Mouse (Mus musculus) liver, embryonic 13.5 days (tissue): ENCODE results near the gene Cd7. TPM values are rescaled to one million over a fixed set of nuclear protein-coding genes. Genes with fewer than 3 reads are reported as not detected.
"Not testable (repeated sequence)": the region's sequence is repeated elsewhere in the genome, so short reads cannot be mapped to it uniquely, and the experiment has no call there.

Experiments used
- ATAC-seq: fragments of 200-750 bp; cut with Nextera tagmentation; 2 replicates; pipeline ENCODE4 v1.8.0; 2017; ENCODE audit warnings: low read depth, mild to moderate bottlenecking, moderate number of reproducible peaks, moderate library complexity
- DNase-seq: peaks from one replicate; pipeline ENCODE4 v3.0.0; 2022
- H3K27ac ChIP-seq: fragments of 300-500 bp; sonication (generic); 2 replicates; pipeline ENCODE4 v1.5.1; 2015; ENCODE audit warnings: moderate library complexity, mild to moderate bottlenecking, inconsistent platforms
- H3K27me3 ChIP-seq: fragments of 300-500 bp; sonication (generic); 2 replicates; pipeline ENCODE4 v1.6.1; 2015; ENCODE audit warnings: mild to moderate bottlenecking, inconsistent platforms
- H3K36me3 ChIP-seq: fragments of 300-500 bp; sonication (generic); 2 replicates; pipeline ENCODE4 v1.6.1; 2015; ENCODE audit warnings: mild to moderate bottlenecking, inconsistent platforms
- H3K4me1 ChIP-seq: fragments of 300-500 bp; sonication (generic); replicated peaks from 2 replicates; pipeline ENCODE4 v1.6.1; 2015; ENCODE audit warnings: inconsistent platforms
- H3K4me2 ChIP-seq: fragments of 300-500 bp; sonication (generic); 2 replicates; pipeline ENCODE4 v1.6.1; 2015; ENCODE audit warnings: inconsistent platforms, mild to moderate bottlenecking, moderate library complexity
- H3K4me3 ChIP-seq: fragments of 300-500 bp; sonication (generic); replicated peaks from 2 replicates; pipeline ENCODE4 v1.5.1; 2015; ENCODE audit warnings: mild to moderate bottlenecking, inconsistent platforms
- H3K9ac ChIP-seq: fragments of 300-500 bp; sonication (generic); 2 replicates; pipeline ENCODE4 v1.6.1; 2015; ENCODE audit warnings: mild to moderate bottlenecking, inconsistent platforms
- H3K9me3 ChIP-seq: fragments of 300-500 bp; sonication (generic); replicated peaks from 2 replicates; pipeline ENCODE4 v1.6.1; 2016; ENCODE audit warnings: inconsistent platforms
- WGBS: fragments of 180-500 bp; shearing (Covaris S2); methylation state at CpG from one replicate; pipeline ENCODE4 v1.1.7; 2015; ENCODE audit not compliant: insufficient replicate concordance; 5-methylcytosine and 5-hydroxymethylcytosine counted together
- polyA plus RNA-seq: library from polyadenylated mRNA; unstranded; fragments of >200 nt; fragmentation: Nextera tagmentation; extraction: Ambion mirVana; gene quantifications from 2 replicates; pipeline ENCODE4 v1.2.1, GENCODE M21; 2015

Gene Cd7
- polyA plus RNA-seq, 1 experiment from 2014 or later, result 0.39 TPM

DNA sequence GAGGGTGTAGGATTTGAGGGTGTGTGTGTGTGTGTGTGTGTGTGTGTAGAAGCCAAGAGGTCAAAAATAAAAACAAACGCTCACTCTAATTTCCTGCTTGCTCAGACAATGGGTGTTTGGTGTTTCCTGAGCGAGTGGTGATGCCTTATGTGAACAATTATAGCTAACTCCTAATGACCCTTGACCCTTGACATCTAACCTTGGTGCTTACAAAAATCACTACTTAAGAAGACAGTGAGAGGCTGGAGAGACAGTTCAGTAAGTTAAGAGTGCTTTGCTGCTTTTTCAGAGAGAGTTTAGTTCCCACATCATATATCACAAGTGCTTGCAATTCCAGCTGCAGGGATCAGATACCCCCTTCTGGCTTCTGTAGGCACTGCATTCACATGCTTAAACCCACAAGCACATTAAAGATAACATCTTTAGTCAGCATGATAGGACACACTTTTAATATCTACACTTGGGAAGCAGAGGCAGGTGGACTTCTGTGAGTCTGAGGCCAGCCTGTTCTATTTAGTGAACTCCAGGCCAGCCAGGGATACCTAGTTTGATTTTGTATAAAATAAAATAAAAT lies 8.7 kb upstream of the Cd7 start:
- ATAC-seq, result no peak
- no peaks in the 10 kb centered on the region for H3K27me3 ChIP-seq
- no peaks in the 10 kb centered on the region for H3K9me3 ChIP-seq
- WGBS, result 35% methylated on average over 2 of the region's 2 CpGs
- DNase-seq, result no peak
- H3K9ac ChIP-seq, result no peak overlapping the region
- H3K36me3 ChIP-seq, result no peaks in the 10 kb centered on the region
- no peak overlapping the region for H3K27ac ChIP-seq
- no peak overlapping the region for H3K4me3 ChIP-seq
- H3K4me2 ChIP-seq, result no peak overlapping the region
- no peaks in the 10 kb centered on the region for H3K4me1 ChIP-seq

DNA sequence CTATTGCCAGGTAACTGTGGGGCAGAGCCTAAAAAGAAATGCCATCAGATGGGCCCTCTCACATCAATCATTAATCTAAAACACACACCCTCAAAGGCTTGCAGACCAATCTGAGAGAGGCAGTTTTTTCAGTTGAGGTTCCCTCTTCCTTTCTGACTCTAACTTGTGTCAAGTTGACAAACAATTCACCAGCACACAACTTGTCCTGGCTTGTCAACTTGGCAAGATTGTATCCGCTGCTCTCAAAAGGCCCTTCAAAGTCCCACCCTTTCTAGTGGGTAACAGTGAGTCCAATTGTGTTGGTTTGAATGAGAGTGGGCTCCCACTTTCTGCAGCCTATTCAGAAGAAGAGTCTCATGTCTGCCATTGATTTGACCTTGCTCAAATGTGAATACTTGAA lies 6.1 kb upstream of the Cd7 start:
- Histone ChIP-seq H3K9me3 (no peaks in the 10 kb centered on the region), H3K27me3 (no peaks in the 10 kb centered on the region), H3K36me3 (no peaks in the 10 kb centered on the region), H3K4me1 (no peaks in the 10 kb centered on the region), H3K4me2 (no peak overlapping the region), H3K9ac (no peak overlapping the region), H3K4me3 (no peak overlapping the region), H3K27ac (no peak overlapping the region)
- ATAC-seq (no peak), DNase-seq (no peak)
- WGBS, result 58% methylated on average over 1 of the region's 1 CpGs

DNA sequence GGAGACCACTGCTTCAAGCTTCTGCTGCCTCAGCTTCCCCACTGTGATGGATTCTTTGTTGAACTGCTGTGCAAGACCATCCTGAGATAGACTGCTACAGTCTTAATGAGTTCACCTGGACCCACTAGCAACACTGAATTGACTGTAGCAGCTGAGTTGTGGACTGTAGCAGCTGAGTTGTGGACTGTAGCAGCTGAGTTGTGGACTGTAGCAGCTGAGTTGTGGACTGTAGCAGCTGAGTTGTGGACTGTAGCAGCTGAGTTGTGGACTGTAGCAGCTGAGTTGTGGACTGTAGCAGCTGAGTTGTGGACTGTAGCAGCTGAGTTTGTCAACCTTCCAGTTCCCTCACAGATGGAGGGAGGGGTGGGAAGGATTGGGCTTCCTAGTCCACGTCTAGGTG lies 3.8 kb upstream of the Cd7 start:
- not testable (repeated sequence) for ATAC-seq, H3K27me3 ChIP-seq, H3K9ac ChIP-seq, H3K36me3 ChIP-seq, H3K9me3 ChIP-seq, DNase-seq, H3K27ac ChIP-seq, H3K4me3 ChIP-seq, H3K4me2 ChIP-seq, H3K4me1 ChIP-seq
- WGBS, result 40% methylated on average over 1 of the region's 1 CpGs

DNA sequence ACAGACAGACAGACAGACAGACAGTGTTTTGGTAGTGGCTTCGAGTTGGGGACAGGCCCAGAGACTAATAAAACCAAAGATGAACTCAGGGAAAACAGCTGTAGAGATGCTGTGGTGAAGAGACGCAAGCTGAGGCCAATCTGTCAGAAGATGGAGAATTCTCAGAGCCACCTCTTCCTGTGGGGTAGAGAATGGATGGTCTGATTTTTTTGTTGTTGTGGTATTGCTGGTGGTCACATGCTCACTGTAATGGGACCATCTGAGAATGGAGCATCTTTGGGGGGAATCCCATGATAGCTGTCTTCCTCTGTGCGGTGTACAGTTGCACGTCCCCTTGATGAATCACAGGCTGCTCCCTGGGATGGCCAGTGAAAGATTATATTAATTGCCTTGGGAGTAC lies 3.3 kb upstream of the Cd7 start:
- no peak for DNase-seq
- ATAC-seq, result no peak
- no peaks in the 10 kb centered on the region for H3K4me1 ChIP-seq
- no peak overlapping the region for H3K4me3 ChIP-seq
- H3K4me2 ChIP-seq, result no peak overlapping the region
- peaks cover 4% of the 10 kb centered on the region; the same call in 1 of the 2 replicates for H3K27me3 ChIP-seq
- no peak overlapping the region for H3K9ac ChIP-seq
- no peak overlapping the region for H3K27ac ChIP-seq
- WGBS, result 63% methylated on average over 4 of the region's 4 CpGs
- no peaks in the 10 kb centered on the region for H3K36me3 ChIP-seq
- H3K9me3 ChIP-seq, result no peaks in the 10 kb centered on the region

DNA sequence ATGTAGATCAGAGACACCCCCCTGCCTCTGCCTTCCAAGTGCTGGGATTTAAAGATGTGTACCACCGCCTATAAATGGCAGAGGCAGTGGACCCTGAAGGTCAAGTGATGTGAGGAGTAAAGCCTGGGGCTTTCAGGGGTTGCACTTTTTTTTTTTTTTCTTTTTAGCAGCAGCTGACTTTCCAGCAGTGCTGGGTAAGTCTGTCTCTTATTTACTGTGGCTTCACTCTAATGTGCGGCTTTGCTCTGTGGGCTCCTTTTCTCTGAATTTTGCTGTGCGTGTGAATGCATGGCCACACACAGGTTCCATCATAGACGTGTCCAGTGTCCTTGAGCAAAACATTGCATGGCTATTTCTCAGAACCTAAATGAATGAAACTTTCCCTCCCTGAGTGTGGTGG lies 2.4 kb upstream of the Cd7 start:
- Histone ChIP-seq H3K4me3 (no peak overlapping the region), H3K9ac (no peak overlapping the region), H3K36me3 (no peaks in the 10 kb centered on the region), H3K27ac (no peak overlapping the region), H3K9me3 (no peaks in the 10 kb centered on the region), H3K4me2 (no peak overlapping the region), H3K4me1 (no peaks in the 10 kb centered on the region), H3K27me3 (peaks cover 9% of the 10 kb centered on the region; the same call in 1 of the 2 replicates)
- DNase-seq (no peak), ATAC-seq (no peak)
- 59% methylated on average over 4 of the region's 4 CpGs for WGBS

DNA sequence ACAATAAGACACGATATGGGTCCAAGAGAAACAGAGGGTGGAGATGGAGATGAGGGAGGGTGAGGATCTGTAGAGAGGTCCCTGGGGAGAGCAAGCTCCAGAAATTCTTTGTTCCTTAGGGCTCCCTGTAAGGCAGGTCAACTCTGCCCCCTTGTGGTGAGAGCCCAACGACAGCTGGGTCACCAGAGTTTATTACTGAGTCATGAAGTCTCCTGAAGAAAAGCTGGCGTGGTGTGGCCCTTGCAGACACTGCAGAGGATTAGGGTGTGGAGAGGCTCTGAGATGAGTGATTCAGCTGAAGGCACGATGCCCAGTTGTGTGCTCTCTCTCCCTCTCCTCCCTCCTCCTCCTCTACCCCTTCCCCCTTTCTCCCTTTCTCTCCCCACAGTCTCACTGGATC lies 2.0 kb upstream of the Cd7 start:
- Histone ChIP-seq H3K36me3 (no peaks in the 10 kb centered on the region), H3K4me3 (no peak overlapping the region), H3K9me3 (no peaks in the 10 kb centered on the region), H3K4me1 (no peaks in the 10 kb centered on the region), H3K27ac (no peak overlapping the region), H3K27me3 (peaks cover 9% of the 10 kb centered on the region; the same call in 1 of the 2 replicates), H3K9ac (no peak overlapping the region), H3K4me2 (no peak overlapping the region)
- ATAC-seq (peak; percentile 43; the same call in 1 of the 2 replicates), DNase-seq (peak; percentile 51)
- WGBS, result 4% methylated on average over 4 of the region's 4 CpGs

DNA sequence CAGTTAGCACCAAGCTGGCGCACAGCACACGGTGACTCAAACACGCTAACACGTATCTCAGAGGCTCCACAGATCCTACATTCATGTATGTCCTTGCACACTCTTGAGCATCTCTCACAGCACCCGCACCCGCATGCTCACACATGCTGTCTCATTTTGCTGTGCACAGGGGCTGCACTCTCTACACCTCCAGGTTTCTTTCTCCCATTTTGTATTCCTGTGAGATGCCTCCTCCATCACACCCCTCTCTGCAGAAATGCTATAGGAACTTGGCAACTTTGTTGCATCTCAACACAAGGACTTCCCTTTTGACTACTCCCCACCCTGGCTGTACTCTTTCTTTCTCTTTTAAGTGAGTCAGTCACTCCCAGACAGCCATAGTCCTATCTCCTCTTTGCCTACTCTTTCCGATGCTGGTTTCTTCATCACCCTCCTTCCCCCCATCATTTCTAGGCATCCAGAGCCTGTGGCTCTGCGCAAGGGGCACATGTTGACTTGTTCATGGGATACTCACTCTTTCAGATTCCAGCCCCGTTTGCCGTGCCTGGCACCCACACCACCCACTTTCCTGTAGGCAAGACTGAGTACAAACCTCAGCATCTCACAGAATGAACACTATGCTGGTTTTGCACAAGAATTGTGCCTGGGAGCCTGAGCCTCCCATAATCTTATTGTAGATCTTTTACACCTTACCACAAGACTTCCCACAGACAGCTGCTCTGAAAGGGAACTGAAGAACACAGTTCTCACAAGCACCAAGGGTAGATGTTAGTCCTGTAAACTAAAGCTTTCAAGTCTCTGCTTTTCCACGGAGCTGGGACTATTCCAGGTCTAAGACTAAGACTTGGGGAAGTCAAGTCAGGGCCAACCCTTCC lies 615 bp downstream of the Cd7 start:
- WGBS, result 65% methylated on average over 11 of the region's 11 CpGs
- no peak overlapping the region for H3K27ac ChIP-seq
- H3K9me3 ChIP-seq, result no peaks in the 10 kb centered on the region
- H3K4me1 ChIP-seq, result no peaks in the 10 kb centered on the region
- H3K4me2 ChIP-seq, result no peak overlapping the region
- H3K9ac ChIP-seq, result no peak overlapping the region
- no peaks in the 10 kb centered on the region for H3K36me3 ChIP-seq
- H3K27me3 ChIP-seq, result peaks cover 9% of the 10 kb centered on the region; the same call in 1 of the 2 replicates
- ATAC-seq (no peak), DNase-seq (no peak)
- no peak overlapping the region for H3K4me3 ChIP-seq

DNA sequence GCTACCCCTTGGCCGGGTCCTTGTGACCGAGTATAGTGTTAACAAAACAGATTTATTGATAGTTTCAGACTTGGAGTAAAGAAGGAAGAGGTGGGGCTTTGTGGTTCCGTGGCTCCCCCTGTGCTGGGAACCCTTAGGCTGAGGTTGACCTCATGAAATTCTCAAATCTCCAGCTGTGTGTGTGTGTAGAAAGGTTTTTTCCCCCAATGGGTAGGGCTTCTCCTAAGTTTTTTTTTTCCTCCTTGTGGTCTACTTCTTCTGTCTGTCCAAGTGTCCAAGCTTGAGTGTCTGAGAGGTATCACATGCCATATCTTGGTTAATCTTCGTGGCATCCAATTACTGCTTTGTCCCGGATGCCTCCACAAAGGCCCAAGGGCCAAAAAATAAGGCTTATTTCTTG lies 6.1 kb downstream of the Cd7 start:
- Histone ChIP-seq H3K27me3 (peaks cover 10% of the 10 kb centered on the region; the same call in 1 of the 2 replicates), H3K4me3 (no peak overlapping the region), H3K36me3 (no peaks in the 10 kb centered on the region), H3K27ac (no peak overlapping the region), H3K9ac (no peak overlapping the region), H3K4me2 (no peak overlapping the region), H3K4me1 (no peaks in the 10 kb centered on the region), H3K9me3 (no peaks in the 10 kb centered on the region)
- WGBS, result 32% methylated on average over 5 of the region's 5 CpGs
- ATAC-seq, result no peak
- no peak for DNase-seq

DNA sequence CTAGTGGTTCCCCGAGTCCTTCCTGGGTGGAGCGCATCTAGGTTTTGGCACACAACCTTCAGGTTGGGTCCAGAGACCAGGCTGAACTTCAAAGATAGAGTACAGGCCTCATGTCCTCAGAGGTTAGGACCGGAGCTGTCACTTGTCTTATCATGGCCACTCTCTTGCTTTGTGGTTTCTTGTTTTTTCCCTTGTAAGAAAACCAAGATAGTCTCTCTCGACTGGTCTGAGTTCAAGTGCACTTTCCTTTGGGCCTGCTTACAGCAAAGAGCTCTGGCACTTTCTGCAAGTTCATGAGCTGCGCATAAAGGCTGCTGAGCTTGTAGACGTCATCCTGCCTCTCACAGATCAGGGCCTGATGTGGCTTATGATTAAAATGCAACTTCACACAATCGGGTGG lies 12.0 kb downstream of the Cd7 start:
- WGBS, result 19% methylated on average over 7 of the region's 7 CpGs

DNA sequence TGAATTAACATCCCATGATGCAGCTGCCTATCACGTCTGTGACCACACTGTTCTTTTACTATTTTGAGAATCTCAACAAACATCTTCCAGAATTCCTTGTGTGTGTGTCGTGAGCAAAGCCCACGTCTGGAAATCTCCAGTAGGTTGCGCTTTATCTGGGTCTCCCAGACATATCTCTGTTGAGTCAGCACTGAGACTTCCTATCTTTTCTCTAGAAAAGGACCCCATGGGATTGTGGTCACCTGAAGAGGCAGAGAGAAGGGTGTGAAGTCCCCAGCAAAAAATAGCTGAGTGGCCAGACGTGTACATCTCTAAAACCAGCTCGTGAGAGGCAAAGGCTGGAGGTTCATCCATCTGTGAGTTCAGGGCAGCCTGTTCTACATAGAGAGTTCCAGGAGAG lies 15.1 kb downstream of the Cd7 start:
- ATAC-seq (no peak), DNase-seq (no peak)
- Histone ChIP-seq H3K4me2 (no peak overlapping the region), H3K4me3 (no peak overlapping the region), H3K27ac (no peak overlapping the region), H3K27me3 (no peaks in the 10 kb centered on the region), H3K9ac (no peak overlapping the region), H3K36me3 (no peaks in the 10 kb centered on the region), H3K9me3 (no peaks in the 10 kb centered on the region), H3K4me1 (peaks cover 10% of the 10 kb centered on the region)
- WGBS, result 13% methylated on average over 6 of the region's 6 CpGs

More for the DNA sequence above, 12.0 kb downstream of the Cd7 start:
- DNase-seq (no peak), ATAC-seq (peak; percentile 45)
- Histone ChIP-seq H3K9ac (no peak overlapping the region), H3K4me2 (no peak overlapping the region), H3K36me3 (no peaks in the 10 kb centered on the region), H3K4me1 (peaks cover 10% of the 10 kb centered on the region), H3K9me3 (no peaks in the 10 kb centered on the region), H3K4me3 (no peak overlapping the region), H3K27ac (no peak overlapping the region), H3K27me3 (peaks cover 5% of the 10 kb centered on the region; the same call in 1 of the 2 replicates)

DNA sequence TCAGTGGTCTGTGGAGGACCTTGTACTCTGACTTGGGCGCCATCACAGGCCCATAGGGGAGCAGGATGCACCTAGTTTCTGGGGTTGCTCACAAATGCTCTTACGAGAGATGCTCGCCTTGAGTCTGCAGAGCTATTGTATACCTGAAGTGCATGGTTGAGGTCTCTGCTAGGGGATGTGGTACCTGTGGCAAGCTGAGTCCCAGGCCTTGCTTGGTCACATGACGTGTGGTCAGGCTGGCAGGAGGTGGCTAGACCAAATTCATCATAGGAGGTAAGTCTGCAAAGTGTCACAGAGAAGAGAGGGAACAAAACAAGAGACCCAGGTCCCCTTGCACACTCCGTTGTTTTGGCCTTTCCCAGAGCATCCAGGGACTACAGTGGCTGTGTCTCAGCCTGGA lies 19.7 kb downstream of the Cd7 start:
- H3K36me3 ChIP-seq, result no peaks in the 10 kb centered on the region
- H3K4me3 ChIP-seq, result no peak overlapping the region
- H3K4me2 ChIP-seq, result no peak overlapping the region
- peaks cover 6% of the 10 kb centered on the region; the same call in 1 of the 2 replicates for H3K27me3 ChIP-seq
- no peaks in the 10 kb centered on the region for H3K9me3 ChIP-seq
- DNase-seq (no peak), ATAC-seq (no peak)
- no peak overlapping the region for H3K27ac ChIP-seq
- 71% methylated on average over 5 of the region's 5 CpGs for WGBS
- H3K4me1 ChIP-seq, result no peaks in the 10 kb centered on the region
- H3K9ac ChIP-seq, result no peak overlapping the region

DNA sequence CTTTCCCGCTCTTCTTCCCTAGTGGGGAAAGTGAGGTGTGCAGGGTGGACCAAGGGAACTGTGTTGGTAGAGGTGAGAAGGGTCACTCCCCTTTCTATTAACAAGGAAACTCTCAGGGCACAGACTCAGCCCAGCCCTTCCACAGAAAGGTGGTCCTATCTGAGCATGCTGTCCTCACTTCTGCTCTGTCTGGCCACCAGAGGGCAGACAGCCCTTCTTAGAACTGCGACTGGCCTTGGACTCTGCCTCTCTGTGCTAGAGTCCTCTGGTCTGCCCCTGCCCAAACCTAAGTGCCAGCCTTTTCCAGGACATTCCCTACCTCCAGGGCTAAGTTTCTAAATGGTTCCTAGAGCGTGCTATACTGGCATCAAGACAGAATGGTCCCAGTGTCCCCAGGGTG lies 21.5 kb downstream of the Cd7 start:
- ATAC-seq, result peak; percentile 53
- DNase-seq, result peak; percentile 35
- H3K9ac ChIP-seq, result no peak overlapping the region
- no peak overlapping the region for H3K27ac ChIP-seq
- no peaks in the 10 kb centered on the region for H3K4me1 ChIP-seq
- H3K27me3 ChIP-seq, result peaks cover 6% of the 10 kb centered on the region; the same call in 1 of the 2 replicates
- WGBS, result 19% methylated on average over 3 of the region's 3 CpGs
- H3K4me2 ChIP-seq, result no peak overlapping the region
- H3K36me3 ChIP-seq, result no peaks in the 10 kb centered on the region
- no peaks in the 10 kb centered on the region for H3K9me3 ChIP-seq
- no peak overlapping the region for H3K4me3 ChIP-seq
